Mouse (Mus musculus) lung, embryonic 15.5 days (tissue): ENCODE measurements at regions not wholly inside any gene's neighbourhood (a gene's known extent, or its start where the extent isn't known, plus 50 kb on each side); places are given as distances from the start of the nearest gene placed in this dataset.
A peak's percentile ranks its signal among the peaks of the same experiment; 100 is the strongest.

ENCODE experiments used
- ATAC-seq: fragments of 200-750 bp; cut with Nextera tagmentation; 2 replicates; pipeline ENCODE4 v1.8.0; 2017; ENCODE audit warnings: moderate number of reproducible peaks, borderline replicate concordance; ENCODE audit not compliant: low FRiP score, low TSS enrichment; ENCODE audit errors: extremely low read depth
- H3K27ac ChIP-seq: fragments of 300-500 bp; sonication (generic); 2 replicates; pipeline ENCODE4 v1.5.1; 2015; ENCODE audit warnings: moderate library complexity, mild to moderate bottlenecking, inconsistent platforms
- H3K27me3 ChIP-seq: fragments of 300-500 bp; sonication (generic); 2 replicates; pipeline ENCODE4 v1.6.1; 2015; ENCODE audit warnings: inconsistent platforms
- H3K36me3 ChIP-seq: fragments of 300-500 bp; sonication (generic); 2 replicates; pipeline ENCODE4 v1.6.1; 2015; ENCODE audit warnings: inconsistent platforms
- H3K4me1 ChIP-seq: fragments of 300-500 bp; sonication (generic); 2 replicates; pipeline ENCODE4 v1.6.1; 2015; ENCODE audit warnings: inconsistent platforms
- H3K4me2 ChIP-seq: fragments of 300-500 bp; sonication (generic); 2 replicates; pipeline ENCODE4 v1.6.1; 2015; ENCODE audit warnings: inconsistent platforms, mild to moderate bottlenecking, moderate library complexity
- H3K4me3 ChIP-seq: fragments of 300-500 bp; sonication (generic); 2 replicates; pipeline ENCODE4 v1.5.1; 2015; ENCODE audit warnings: mild to moderate bottlenecking, inconsistent platforms
- H3K9ac ChIP-seq: fragments of 300-500 bp; sonication (generic); 2 replicates; pipeline ENCODE4 v1.6.1; 2015; ENCODE audit warnings: inconsistent platforms
- H3K9me3 ChIP-seq: fragments of 300-500 bp; sonication (generic); 2 replicates; pipeline ENCODE4 v1.6.1; 2016; ENCODE audit warnings: inconsistent platforms
- WGBS: fragments of 180-500 bp; shearing (Covaris S2); methylation state at CpG from one replicate; pipeline ENCODE4 v1.1.7; 2015; 5-methylcytosine and 5-hydroxymethylcytosine counted together

DNA sequence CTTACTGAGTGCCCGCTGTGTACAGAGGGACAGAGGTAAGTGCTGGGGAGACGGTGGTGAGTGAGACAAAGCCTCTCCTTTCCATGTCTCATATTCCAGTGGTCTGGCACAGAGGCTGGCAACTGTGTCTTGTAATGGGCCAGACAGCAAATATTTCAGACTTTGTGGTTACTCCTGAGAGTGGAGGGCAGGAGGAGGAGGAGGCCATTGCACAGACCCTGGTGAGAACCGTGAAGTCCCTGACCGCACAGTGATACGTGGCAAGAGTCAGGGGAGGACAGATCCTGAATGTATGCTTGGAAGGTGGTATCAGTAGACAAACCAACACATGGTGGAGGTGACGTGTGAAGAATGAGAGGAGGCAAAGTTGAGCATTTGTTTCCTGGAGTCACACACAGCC lies 101.6 kb upstream of the Fam92a start:
- Histone ChIP-seq H3K9me3 (no peaks in the 10 kb centered on the region), H3K27me3 (no peaks in the 10 kb centered on the region), H3K9ac (no peak overlapping the region), H3K27ac (no peak overlapping the region), H3K4me3 (no peak overlapping the region), H3K4me2 (no peak overlapping the region), H3K4me1 (no peaks in the 10 kb centered on the region), H3K36me3 (no peaks in the 10 kb centered on the region)
- no peak for ATAC-seq
- 80% methylated on average over 6 of the region's 6 CpGs for WGBS

DNA sequence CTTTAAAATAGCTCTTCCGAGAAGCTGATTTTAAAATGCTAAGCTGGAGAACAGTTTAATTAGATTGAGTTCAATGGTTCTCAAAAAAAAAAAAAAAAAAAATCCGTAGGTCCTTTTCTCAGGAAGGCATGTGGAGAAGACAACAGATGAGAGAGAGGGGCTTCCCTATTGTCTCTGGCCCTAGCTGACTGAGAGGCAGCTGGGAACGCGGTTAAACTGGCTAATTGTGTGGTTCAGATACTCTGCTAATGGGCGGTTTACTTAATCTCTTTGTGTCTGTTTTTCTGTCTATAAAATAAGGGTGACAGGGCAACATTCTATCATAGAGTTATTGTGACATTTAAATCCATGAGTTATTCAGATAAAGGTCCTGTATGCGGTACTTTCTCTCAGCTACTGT lies 101.1 kb upstream of the Fam92a start:
- no peak overlapping the region for H3K4me3 ChIP-seq
- H3K9ac ChIP-seq, result no peak overlapping the region
- H3K36me3 ChIP-seq, result no peaks in the 10 kb centered on the region
- H3K9me3 ChIP-seq, result no peaks in the 10 kb centered on the region
- no peak overlapping the region for H3K4me2 ChIP-seq
- no peaks in the 10 kb centered on the region for H3K4me1 ChIP-seq
- ATAC-seq, result no peak
- H3K27ac ChIP-seq, result no peak overlapping the region
- 69% methylated on average over 6 of the region's 6 CpGs for WGBS
- no peaks in the 10 kb centered on the region for H3K27me3 ChIP-seq

DNA sequence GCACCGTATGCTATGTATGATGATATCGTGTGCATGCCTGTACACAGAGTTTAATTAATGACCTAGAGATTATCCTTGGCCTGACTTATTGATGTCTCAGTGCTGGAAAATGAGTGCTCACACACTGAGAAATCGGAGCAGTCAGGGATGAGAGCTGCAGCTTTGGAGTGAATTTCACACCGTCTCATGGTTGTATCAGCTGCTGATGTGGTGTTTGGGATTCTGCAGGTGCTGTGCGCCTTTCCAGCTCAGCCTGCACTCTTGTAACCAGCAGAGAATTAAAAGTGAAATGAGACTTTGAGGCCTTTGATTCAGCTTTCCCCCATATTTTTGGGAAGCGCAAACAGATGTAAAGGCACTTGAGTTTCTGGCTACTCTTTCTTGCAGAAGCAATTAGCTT lies 100.6 kb upstream of the Fam92a start:
- 71% methylated on average over 6 of the region's 6 CpGs for WGBS
- H3K9me3 ChIP-seq, result no peaks in the 10 kb centered on the region
- H3K4me1 ChIP-seq, result no peaks in the 10 kb centered on the region
- H3K36me3 ChIP-seq, result no peaks in the 10 kb centered on the region
- no peak for ATAC-seq
- H3K9ac ChIP-seq, result no peak overlapping the region
- no peak overlapping the region for H3K4me2 ChIP-seq
- no peaks in the 10 kb centered on the region for H3K27me3 ChIP-seq
- H3K27ac ChIP-seq, result no peak overlapping the region
- no peak overlapping the region for H3K4me3 ChIP-seq

DNA sequence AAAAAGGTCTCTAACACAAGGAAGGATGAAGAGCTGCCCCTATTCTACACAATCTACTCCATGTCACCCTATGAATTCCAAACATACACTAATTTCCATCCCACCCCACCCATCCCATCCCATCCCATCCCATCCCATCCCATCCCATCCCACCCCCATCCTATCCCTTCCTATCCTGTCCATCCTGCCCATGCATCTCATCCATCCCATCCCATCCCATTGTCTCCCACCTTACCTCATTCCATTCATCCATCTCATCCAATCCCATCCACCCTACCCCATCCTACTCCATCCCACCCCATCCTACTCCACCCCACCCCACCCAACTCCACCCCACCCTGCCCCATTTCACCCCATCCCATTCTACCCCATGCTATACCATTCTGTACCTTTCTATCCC lies 91.9 kb upstream of the Fam92a start:
- no peaks in the 10 kb centered on the region for H3K27me3 ChIP-seq
- H3K9me3 ChIP-seq, result no peaks in the 10 kb centered on the region
- H3K27ac ChIP-seq, result no peak overlapping the region
- H3K36me3 ChIP-seq, result no peaks in the 10 kb centered on the region
- H3K4me2 ChIP-seq, result no peak overlapping the region
- no peak overlapping the region for H3K4me3 ChIP-seq
- ATAC-seq, result no peak
- no peaks in the 10 kb centered on the region for H3K4me1 ChIP-seq
- H3K9ac ChIP-seq, result no peak overlapping the region

DNA sequence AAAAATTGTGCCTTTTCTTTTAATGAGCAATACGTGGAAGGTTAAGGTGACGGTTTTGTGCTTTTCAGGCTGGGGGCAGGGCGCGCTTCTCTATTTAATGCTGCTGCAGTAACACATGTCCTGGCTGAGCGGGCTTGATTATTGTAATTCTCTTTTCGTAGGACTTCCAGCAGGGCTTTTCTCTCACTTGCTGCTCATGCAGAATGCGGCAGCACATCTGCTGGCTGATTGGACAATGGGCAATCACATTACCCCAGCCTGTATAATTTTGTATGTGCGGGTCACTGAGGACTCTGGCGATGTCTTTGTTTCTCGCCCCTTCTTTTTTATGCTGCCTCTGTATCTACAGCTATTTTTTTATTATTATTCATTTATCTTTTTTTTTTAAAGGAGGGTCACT lies 91.4 kb upstream of the Fam92a start:
- H3K36me3 ChIP-seq, result no peaks in the 10 kb centered on the region
- no peaks in the 10 kb centered on the region for H3K4me1 ChIP-seq
- ATAC-seq, result no peak
- H3K4me3 ChIP-seq, result no peak overlapping the region
- H3K27me3 ChIP-seq, result no peaks in the 10 kb centered on the region
- no peak overlapping the region for H3K27ac ChIP-seq
- 85% methylated on average over 10 of the region's 10 CpGs for WGBS
- H3K9me3 ChIP-seq, result no peaks in the 10 kb centered on the region
- H3K9ac ChIP-seq, result no peak overlapping the region
- no peak overlapping the region for H3K4me2 ChIP-seq

DNA sequence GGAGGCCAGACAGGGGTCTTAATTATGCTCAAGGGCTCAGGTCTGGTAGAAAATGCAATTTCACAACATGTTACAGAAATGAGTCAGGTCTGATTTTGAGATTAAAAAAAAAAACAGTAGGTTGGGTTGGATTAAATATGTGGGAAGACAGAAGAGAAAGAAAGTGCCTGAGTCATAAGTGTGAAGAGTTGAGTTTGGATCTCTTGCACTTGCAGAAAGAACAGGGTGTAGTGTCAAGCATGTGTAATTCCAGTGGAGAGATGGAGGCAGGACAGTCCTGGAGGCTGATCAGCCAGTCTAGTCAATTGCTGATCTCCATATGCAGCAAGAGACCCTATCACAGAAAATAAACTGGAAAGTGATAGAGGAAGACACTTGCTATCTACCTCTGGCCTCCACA lies 76.2 kb upstream of the Fam92a start:
- no peak overlapping the region for H3K4me2 ChIP-seq
- no peak overlapping the region for H3K4me3 ChIP-seq
- H3K4me1 ChIP-seq, result no peaks in the 10 kb centered on the region
- no peaks in the 10 kb centered on the region for H3K9me3 ChIP-seq
- H3K36me3 ChIP-seq, result no peaks in the 10 kb centered on the region
- no peak overlapping the region for H3K27ac ChIP-seq
- ATAC-seq, result no peak
- H3K9ac ChIP-seq, result no peak overlapping the region
- no peaks in the 10 kb centered on the region for H3K27me3 ChIP-seq

DNA sequence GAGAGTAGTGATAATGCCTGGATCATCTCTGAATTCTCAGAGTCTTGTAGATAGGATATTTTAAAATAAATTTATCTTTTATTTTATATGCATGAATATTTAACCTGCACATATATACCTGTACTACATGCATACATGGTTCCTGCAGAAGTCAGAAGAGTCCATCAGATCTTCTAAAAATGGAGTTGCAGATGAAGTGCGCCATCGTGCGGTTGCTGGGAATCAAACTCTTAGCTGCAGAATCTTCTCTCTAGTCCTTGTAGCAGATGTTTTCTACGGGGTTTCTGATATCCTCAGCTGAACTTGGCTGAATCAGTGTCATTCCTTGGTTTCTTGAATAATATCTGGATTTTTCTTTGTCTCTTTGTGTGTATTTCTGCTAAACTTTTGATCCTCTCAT lies 74.8 kb upstream of the Fam92a start:
- Histone ChIP-seq H3K4me2 (no peak overlapping the region), H3K4me3 (no peak overlapping the region), H3K27ac (no peak overlapping the region), H3K9me3 (no peaks in the 10 kb centered on the region), H3K9ac (no peak overlapping the region), H3K27me3 (no peaks in the 10 kb centered on the region), H3K36me3 (no peaks in the 10 kb centered on the region), H3K4me1 (no peaks in the 10 kb centered on the region)
- 66% methylated on average over 4 of the region's 4 CpGs for WGBS
- no peak for ATAC-seq

DNA sequence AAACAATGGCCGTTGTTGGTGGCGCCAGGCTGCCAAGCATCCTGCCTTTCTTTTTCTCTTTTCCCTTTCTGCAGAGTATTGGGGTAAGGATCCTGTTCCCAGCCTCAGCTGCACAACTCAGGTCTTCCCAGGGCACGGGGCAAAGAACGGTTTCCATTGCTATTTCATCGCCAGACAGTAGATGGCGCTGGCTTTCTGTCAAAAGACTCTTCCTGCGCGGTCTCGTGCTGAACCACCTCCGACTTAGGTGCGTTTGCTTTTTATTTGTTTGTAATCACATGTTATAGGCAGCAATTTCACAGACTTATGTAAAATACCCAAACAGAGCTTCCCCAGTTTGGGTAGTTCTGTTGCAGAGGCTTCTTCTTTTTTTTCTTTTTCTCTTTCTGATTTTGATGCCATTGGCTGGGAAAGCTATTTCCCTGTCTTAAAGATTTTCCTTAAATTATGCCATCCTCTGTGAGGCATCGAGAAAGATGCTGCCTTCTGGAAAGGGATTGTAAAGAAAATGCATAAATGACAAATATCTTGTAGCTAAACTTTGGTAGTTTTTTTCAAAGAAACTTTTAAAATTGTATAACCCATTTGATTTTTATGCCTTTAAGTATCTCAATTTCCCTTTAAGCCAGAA lies 69.2 kb upstream of the Fam92a start:
- peak overlapping the region; percentile 15; the same call in 1 of the 2 replicates for H3K4me3 ChIP-seq
- ATAC-seq, result no peak
- 3% methylated on average over 12 of the region's 12 CpGs for WGBS
- H3K27ac ChIP-seq, result no peak overlapping the region
- H3K9ac ChIP-seq, result no peak overlapping the region
- no peaks in the 10 kb centered on the region for H3K4me1 ChIP-seq
- no peaks in the 10 kb centered on the region for H3K36me3 ChIP-seq
- no peaks in the 10 kb centered on the region for H3K27me3 ChIP-seq
- no peaks in the 10 kb centered on the region for H3K9me3 ChIP-seq
- peak overlapping the region; percentile 50 for H3K4me2 ChIP-seq

DNA sequence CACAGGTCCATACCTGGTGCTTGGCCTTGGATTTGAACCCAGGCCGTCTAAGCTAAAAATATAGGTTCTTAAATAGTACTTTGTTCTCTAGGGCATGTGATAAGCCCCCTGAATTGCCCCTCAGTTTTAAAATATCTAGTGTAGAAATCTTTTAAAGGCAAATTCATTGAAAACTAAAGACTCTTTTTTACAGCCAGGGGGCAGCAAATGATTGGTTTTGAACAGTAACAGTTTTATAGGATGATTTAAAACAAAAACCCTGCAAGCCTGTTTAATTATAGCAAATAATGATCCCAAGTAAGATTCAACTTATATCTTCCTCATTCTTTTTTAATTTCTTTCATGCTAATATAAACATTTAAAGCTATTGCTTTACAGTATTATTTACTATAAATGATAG lies 58.9 kb upstream of the Fam92a start:
- Histone ChIP-seq H3K9me3 (no peaks in the 10 kb centered on the region), H3K4me3 (no peak overlapping the region), H3K27me3 (no peaks in the 10 kb centered on the region), H3K4me1 (no peaks in the 10 kb centered on the region), H3K36me3 (no peaks in the 10 kb centered on the region), H3K27ac (no peak overlapping the region), H3K4me2 (no peak overlapping the region), H3K9ac (no peak overlapping the region)
- ATAC-seq, result no peak
- WGBS, result 64% methylated on average over 1 of the region's 1 CpGs
